Mouse (Mus musculus) MEL (cell line): ENCODE data around the gene Rab11fip3.

Experiments used
- CHD2 ChIP-seq: IDR thresholded peaks from 2 replicates; pipeline ENCODE4 v1.6.1; 2011; ENCODE audit warnings: low read length, improper control_type of control experiment
- CTCF ChIP-seq, 3 experiments: IDR thresholded peaks in 2 of 3; conservative IDR thresholded peaks in 1 of 3; 2 replicates each; pipeline ENCODE4 v1.5.1; 2011 to 2012; ENCODE audit warnings: low read length in 3 of 3, low read depth in 2 of 3, mild to moderate bottlenecking in 2 of 3, improper control_type of control experiment in 1 of 3, inconsistent platforms in 1 of 3, mixed read lengths in 1 of 3, moderate library complexity in 1 of 3; ENCODE audit not compliant: control insufficient read depth in 1 of 3, insufficient read depth in 1 of 3, poor library complexity in 1 of 3, severe bottlenecking in 1 of 3
- ELF1 ChIP-seq: IDR thresholded peaks from 2 replicates; pipeline ENCODE4 v1.6.1; 2014; ENCODE audit warnings: low read depth, mild to moderate bottlenecking, inconsistent platforms, low read length, improper control_type of control experiment, moderate library complexity
- EP300 ChIP-seq, 2 experiments: IDR thresholded peaks; 2 replicates each; pipeline ENCODE4 v1.6.1; 2011; ENCODE audit warnings: improper control_type of control experiment in 2 of 2, low read length in 2 of 2, low read depth in 1 of 2, mild to moderate bottlenecking in 1 of 2
- GABPA ChIP-seq: IDR thresholded peaks from 2 replicates; pipeline ENCODE4 v1.6.1; 2012; ENCODE audit warnings: low read depth, mild to moderate bottlenecking, inconsistent platforms, low read length, improper control_type of control experiment, moderate library complexity
- GATA1 ChIP-seq: IDR thresholded peaks from 2 replicates; pipeline ENCODE4 v1.6.1; 2011; ENCODE audit warnings: low read depth, low read length, improper control_type of control experiment
- KAT2A ChIP-seq: conservative IDR thresholded peaks from 2 replicates; pipeline ENCODE4 v1.6.1; 2012; ENCODE audit warnings: low read depth, low read length, improper control_type of control experiment, inconsistent platforms
- MAX ChIP-seq: IDR thresholded peaks from 2 replicates; pipeline ENCODE4 v1.6.1; 2011; ENCODE audit warnings: low read length, improper control_type of control experiment
- MEF2A ChIP-seq: IDR thresholded peaks from 2 replicates; pipeline ENCODE4 v1.6.1; 2014; ENCODE audit warnings: low read depth, mild to moderate bottlenecking, inconsistent platforms, low read length, improper control_type of control experiment; ENCODE audit not compliant: poor library complexity, insufficient replicate concordance, severe bottlenecking; ENCODE audit errors: extremely low read depth
- NELFE ChIP-seq: IDR thresholded peaks from 2 replicates; pipeline ENCODE4 v1.6.1; 2011; ENCODE audit warnings: low read depth, low read length, improper control_type of control experiment
- POLR2A ChIP-seq, 2 experiments: IDR thresholded peaks; 2 replicates each; pipeline ENCODE4 v1.6.1; 2011 to 2012; ENCODE audit warnings: low read length in 2 of 2, mild to moderate bottlenecking in 2 of 2, control low read depth in 1 of 2, improper control_type of control experiment in 1 of 2, low read depth in 1 of 2, moderate library complexity in 1 of 2; ENCODE audit not compliant: control insufficient read depth in 1 of 2, insufficient read depth in 1 of 2, poor library complexity in 1 of 2
- POLR2AphosphoS2 ChIP-seq: IDR thresholded peaks from 2 replicates; pipeline ENCODE4 v1.6.1; 2011; ENCODE audit warnings: low read length, improper control_type of control experiment
- USF2 ChIP-seq, 2 experiments: IDR thresholded peaks; 2 replicates each; pipeline ENCODE4 v1.6.1; 2011 to 2012; ENCODE audit warnings: improper control_type of control experiment in 2 of 2, low read length in 2 of 2, borderline replicate concordance in 1 of 2, inconsistent platforms in 1 of 2, low read depth in 1 of 2, mild to moderate bottlenecking in 1 of 2; ENCODE audit not compliant: insufficient read depth in 1 of 2
- ZKSCAN1 ChIP-seq: IDR thresholded peaks from 2 replicates; pipeline ENCODE4 v1.6.1; 2012; ENCODE audit warnings: low read depth, mild to moderate bottlenecking, inconsistent platforms, low read length, improper control_type of control experiment, moderate library complexity

DNA sequence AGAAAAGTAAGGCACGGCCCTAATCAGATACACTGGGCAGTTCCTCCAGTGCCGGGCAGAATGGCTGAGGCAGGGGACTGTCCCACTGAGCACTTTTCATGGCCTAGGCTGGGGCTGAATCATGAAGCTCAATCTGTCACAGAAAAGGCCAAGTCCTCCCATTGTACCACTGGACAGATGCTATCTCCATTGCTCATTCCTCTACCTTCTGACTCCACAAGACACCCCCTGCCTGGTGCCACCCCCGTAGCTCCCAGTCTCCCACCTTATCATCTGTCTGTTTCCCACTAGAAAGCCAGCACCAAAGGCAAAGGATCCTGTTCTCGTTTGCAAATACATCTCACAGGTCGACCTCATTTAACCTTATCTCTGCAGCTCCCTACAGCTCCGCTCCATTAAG is 37.3 kb downstream of the Rab11fip3 start:
- no peak for TF ChIP-seq ZKSCAN1
- TF ChIP-seq CTCF (IDR thresholded peaks at IDR 0.05 in 2 of 3, conservative IDR thresholded peaks at IDR 0.05 in 1 of 3; ENCODE audit: control insufficient read depth in 1 of 3, insufficient read depth in 1 of 3, low read depth in 2 of 3, low read length in 3 of 3, poor library complexity in 1 of 3, severe bottlenecking in 1 of 3): no peak
- no peak for TF ChIP-seq POLR2A (IDR thresholded peaks at IDR 0.05; ENCODE audit: control insufficient read depth in 1 of 2, insufficient read depth in 1 of 2, low read depth in 1 of 2, low read length in 2 of 2, poor library complexity in 1 of 2)
- no peak for TF ChIP-seq POLR2AphosphoS2
- TF ChIP-seq KAT2A: no peak
- TF ChIP-seq EP300 (IDR thresholded peaks at IDR 0.05; ENCODE audit: low read depth in 1 of 2, low read length in 2 of 2): no peak
- TF ChIP-seq CHD2: no peak
- TF ChIP-seq MEF2A: no peak
- no peak for TF ChIP-seq GATA1
- no peak for TF ChIP-seq ELF1
- no peak for TF ChIP-seq NELFE
- TF ChIP-seq USF2 (IDR thresholded peaks at IDR 0.05; ENCODE audit: borderline replicate concordance in 1 of 2, insufficient read depth in 1 of 2, low read depth in 1 of 2, low read length in 2 of 2): no peak
- no peak for TF ChIP-seq MAX
- no peak for TF ChIP-seq GABPA
